Mouse (Mus musculus) frontal cortex, postnatal 36 days (tissue): ENCODE measurements at regions not wholly inside any gene's neighbourhood (a gene's known extent, or its start where the extent isn't known, plus 50 kb on each side); places are given as distances from the start of the nearest gene placed in this dataset.
"Not testable (repeated sequence)": the region's sequence is repeated elsewhere in the genome, so short reads cannot be mapped to it uniquely, and the experiment has no call there.

Experiments used
- DNase-seq, 2 experiments: peaks; one replicate each; pipeline ENCODE4 v3.0.0; 2022; ENCODE audit warnings: low spot score in 2 of 2

GRCm38 (mm10) chr14:17556458-17556857 is 103.6 kb upstream of the Thrb start:
- DNase-seq: no peak

- not testable (repeated sequence) for DNase-seq
These were observed 100.1 kb upstream of the Thrb start for GRCm38 (mm10) chr14:17560001-17560400.

DNA sequence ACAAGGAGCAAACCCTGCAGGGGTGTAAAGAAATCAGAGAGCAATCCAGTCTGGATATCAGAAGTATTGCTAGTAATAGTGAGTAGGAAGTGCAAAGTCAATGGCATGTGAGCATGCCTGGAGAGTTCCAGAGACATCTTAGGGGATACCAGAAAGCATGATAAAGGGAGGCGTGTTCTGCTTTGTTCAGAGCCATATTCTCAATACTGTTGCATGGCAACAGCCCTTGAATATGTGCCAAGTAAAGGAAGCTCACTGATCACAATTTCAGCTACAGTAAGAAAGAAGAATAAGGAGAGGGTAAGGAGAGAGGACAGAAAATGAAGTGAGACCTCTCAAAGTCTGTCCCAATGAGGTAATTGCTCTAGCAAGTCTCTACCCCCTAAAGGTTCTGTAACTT is 92.1 kb upstream of the Thrb start:
- no peak for DNase-seq

DNA sequence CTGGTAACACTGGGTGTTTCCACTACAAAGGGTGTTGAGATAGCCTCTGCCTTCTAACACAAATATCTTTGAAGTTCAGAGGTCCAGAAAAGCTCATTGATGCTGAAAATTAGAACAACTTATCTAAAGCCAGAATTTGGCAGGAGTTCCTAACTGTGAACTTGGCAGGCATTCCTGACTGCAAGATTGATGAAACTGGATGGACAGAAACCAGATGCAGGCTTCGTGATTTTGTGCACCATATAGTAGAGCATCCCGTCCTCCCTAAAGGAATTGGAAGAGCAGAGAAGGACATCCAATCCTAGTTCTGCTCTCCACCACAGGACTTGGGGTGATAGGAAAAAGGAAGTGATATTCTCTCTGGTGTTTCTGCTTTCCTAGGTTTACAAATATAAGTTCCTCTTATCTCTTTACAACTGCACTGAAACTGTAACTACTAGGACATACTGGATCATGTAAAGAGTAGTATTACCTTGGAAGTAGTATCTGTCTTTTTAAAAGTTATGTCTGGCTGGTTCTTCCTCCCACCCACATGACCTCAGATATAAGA is 90.9 kb upstream of the Thrb start:
- no peak for DNase-seq

GRCm38 (mm10) chr14:17578776-17579175 is 81.3 kb upstream of the Thrb start:
- DNase-seq: no peak

DNA sequence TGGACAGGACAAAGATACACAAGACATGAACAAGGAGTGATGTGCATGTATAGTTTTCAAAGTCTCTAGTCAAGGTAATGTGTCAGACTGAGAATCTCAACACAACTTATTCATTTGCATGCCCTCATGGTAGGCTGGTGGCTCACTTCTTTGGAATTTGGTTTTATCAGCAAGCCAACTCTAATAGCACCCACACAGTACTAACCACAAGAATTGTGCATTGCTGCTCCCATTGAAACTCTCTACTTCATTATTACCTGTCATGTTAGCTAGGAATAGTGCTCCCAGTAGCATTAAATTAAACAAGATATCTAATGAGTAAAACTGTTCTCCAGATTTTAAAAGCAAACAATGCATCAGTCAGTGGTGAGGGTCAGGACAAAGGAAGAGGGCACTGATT is 70.5 kb upstream of the Thrb start:
- DNase-seq: no peak

- DNase-seq: no peak
These were observed 60.5 kb upstream of the Thrb start for GRCm38 (mm10) chr14:17599553-17599952.

GRCm38 (mm10) chr14:17602357-17602756 is 57.7 kb upstream of the Thrb start:
- DNase-seq: no peak

DNA sequence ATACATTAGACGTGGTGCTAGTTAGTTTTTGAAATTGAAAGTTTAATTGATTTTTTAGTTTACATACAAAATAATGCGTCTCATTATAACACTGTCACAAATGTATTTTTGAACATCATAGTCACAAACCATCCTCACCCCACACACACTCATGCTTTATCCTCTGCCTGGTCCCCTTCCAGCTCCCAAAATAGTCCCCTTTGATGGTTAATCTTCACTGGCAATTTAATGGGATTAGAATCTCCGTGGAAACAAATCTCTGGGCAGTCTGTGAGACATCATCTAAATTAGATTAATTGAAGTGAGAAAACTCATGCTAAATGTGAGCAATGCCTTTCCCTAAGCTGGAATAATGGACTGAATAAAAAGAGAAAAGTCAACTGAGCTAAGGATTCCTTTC is 54.0 kb upstream of the Thrb start:
- no peak for DNase-seq

- peak; percentile 15 to 72 for DNase-seq
These were observed 52.9 kb upstream of the Thrb start for GRCm38 (mm10) chr14:17607186-17607585.
